Mouse (Mus musculus) kidney, embryonic 15.5 days (tissue): ENCODE measurements around the gene Fam166a. TPM values are rescaled to one million over a fixed set of nuclear protein-coding genes. Genes with fewer than 3 reads are reported as not detected.

Source experiments
- ATAC-seq: fragments of 200-750 bp; cut with Nextera tagmentation; replicated peaks from 2 replicates; pipeline ENCODE4 v1.8.0; 2017; ENCODE audit warnings: moderate TSS enrichment; ENCODE audit not compliant: low FRiP score
- H3K27ac ChIP-seq: fragments of 300-500 bp; sonication (generic); 2 replicates; pipeline ENCODE4 v1.5.1; 2015; ENCODE audit warnings: mild to moderate bottlenecking, inconsistent platforms
- H3K27me3 ChIP-seq: fragments of 300-500 bp; sonication (generic); 2 replicates; pipeline ENCODE4 v1.6.1; 2015; ENCODE audit warnings: inconsistent platforms
- H3K36me3 ChIP-seq: fragments of 300-500 bp; sonication (generic); 2 replicates; pipeline ENCODE4 v1.6.1; 2015; ENCODE audit warnings: inconsistent platforms
- H3K4me1 ChIP-seq: fragments of 300-500 bp; sonication (generic); 2 replicates; pipeline ENCODE4 v1.6.1; 2015; ENCODE audit warnings: inconsistent platforms
- H3K4me2 ChIP-seq: fragments of 300-500 bp; sonication (generic); 2 replicates; pipeline ENCODE4 v1.6.1; 2015; ENCODE audit warnings: moderate library complexity, mild to moderate bottlenecking, inconsistent platforms
- H3K4me3 ChIP-seq: fragments of 300-500 bp; sonication (generic); replicated peaks from 2 replicates; pipeline ENCODE4 v1.5.1; 2015; ENCODE audit warnings: mild to moderate bottlenecking, inconsistent platforms
- H3K9ac ChIP-seq: fragments of 300-500 bp; sonication (generic); 2 replicates; pipeline ENCODE4 v1.6.1; 2015; ENCODE audit warnings: mild to moderate bottlenecking, inconsistent platforms
- H3K9me3 ChIP-seq: fragments of 300-500 bp; sonication (generic); replicated peaks from 2 replicates; pipeline ENCODE4 v1.6.1; 2016; ENCODE audit warnings: inconsistent platforms
- WGBS: fragments of 180-500 bp; shearing (Covaris S2); methylation state at CpG from one replicate; pipeline ENCODE4 v1.1.7; 2015; ENCODE audit warnings: mixed read lengths; 5-methylcytosine and 5-hydroxymethylcytosine counted together
- polyA plus RNA-seq: library from polyadenylated mRNA; unstranded; fragments of >200 nt; fragmentation: Nextera tagmentation; extraction: Ambion mirVana; gene quantifications from 2 replicates; pipeline ENCODE4 v1.2.1, GENCODE M21; 2015

Fam166a gene
- polyA plus RNA-seq, 1 experiment from 2014 or later: 1.4 TPM

GRCm38 (mm10) chr2:25210686-25211085, 7.9 kb upstream of the Fam166a start:
- Histone ChIP-seq H3K27me3 (no peaks in the 10 kb centered on the region), H3K27ac (peak overlapping the region; percentile 95), H3K9me3 (no peaks in the 10 kb centered on the region), H3K36me3 (peaks cover 36% of the 10 kb centered on the region), H3K4me3 (peak overlapping the region; percentile 96), H3K4me2 (peak overlapping the region; percentile 68), H3K4me1 (peaks cover 25% of the 10 kb centered on the region), H3K9ac (peak overlapping the region; percentile 83)
- WGBS: under 1% methylated on average over 24 of the region's 24 CpGs
- peak; percentile 48 for ATAC-seq

DNA sequence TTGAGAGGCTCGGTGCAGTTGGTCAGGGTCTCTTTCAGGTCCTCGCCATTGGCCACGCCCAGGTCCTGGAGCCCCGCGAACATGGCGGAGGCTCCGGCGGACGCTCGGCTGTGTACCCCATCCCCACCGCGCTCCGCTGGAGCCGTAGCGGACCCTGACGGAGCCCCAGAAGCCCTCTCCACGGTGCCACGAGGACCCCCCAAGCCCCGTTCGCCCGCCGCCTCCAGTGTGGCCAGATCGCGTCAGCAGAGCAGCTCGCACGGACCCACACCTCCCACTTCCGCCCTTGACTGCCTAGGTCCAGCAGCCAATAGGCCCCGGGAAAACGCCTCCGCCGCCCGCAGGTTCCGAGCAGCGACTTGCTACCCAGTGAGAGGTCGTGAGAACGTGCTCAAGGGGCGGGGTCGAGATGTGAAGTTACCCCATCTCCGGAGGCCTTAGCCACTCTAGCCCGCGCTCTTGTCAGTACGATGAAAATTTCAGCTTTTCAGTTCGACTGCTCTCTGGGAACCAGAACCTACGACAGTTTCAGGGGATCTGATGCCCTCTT, 7.3 kb upstream of the Fam166a start, which contains the start of gene Nelfb:
TSS of gene Nelfb (minus strand) at position 369 of the 550 bp plus-strand sequence.
- ATAC-seq: peak; percentile 92
- under 1% methylated on average over 44 of the region's 44 CpGs for whole genome bisulfite sequencing

DNA sequence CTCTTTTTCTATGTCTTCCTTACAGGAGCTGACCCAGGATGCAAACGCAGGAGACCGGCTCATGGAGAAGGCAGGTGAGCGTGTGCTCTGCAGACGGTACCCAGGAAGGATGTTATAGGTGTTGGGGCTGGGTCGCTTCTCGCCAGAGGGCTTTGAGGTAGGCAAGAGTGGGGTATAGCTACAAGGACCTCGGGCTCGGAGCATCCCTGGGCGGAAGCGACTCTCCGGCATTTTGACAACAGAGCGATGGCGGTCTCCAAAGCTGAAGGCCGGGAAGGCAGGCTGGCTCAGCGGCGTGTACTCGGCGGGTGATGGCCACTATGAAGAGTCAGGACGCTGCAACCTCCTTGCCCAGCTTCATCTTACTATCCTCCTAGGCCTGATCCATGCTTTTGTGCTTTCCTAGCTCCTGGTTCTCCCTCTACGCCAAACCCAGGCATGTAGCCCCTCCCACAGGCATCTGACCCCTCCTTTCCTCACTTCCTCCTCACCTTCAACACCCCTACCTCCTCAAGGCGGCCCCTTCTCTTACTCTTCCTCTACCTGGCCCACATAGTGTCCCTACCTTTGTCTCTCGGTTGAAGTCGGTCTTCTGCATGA, 5.2 kb upstream of the Fam166a start:
- 74% methylated on average over 23 of the region's 23 CpGs for WGBS
- no peak overlapping the region for H3K27ac ChIP-seq
- no peak for ATAC-seq
- no peak overlapping the region for H3K4me3 ChIP-seq
- H3K27me3 ChIP-seq: no peaks in the 10 kb centered on the region
- no peak overlapping the region for H3K9ac ChIP-seq
- H3K4me2 ChIP-seq: no peak overlapping the region
- H3K4me1 ChIP-seq: peaks cover 25% of the 10 kb centered on the region
- H3K9me3 ChIP-seq: no peaks in the 10 kb centered on the region
- H3K36me3 ChIP-seq: 0 out of 2 replicates have a peak, but pooled peaks cover 9% of the 10 kb centered on the region

More for the DNA sequence above, 7.3 kb upstream of the Fam166a start, which contains the start of gene Nelfb:
- peak within 1 kb of the TSS; percentile 96 for H3K4me3 ChIP-seq
- peak within 1 kb of the TSS; percentile 68 for H3K4me2 ChIP-seq
- peak within 1 kb of the TSS; percentile 95 for H3K27ac ChIP-seq
- no peaks in the 10 kb centered on the region for H3K27me3 ChIP-seq
- peaks cover 25% of the 10 kb centered on the region for H3K4me1 ChIP-seq
- peak within 1 kb of the TSS; percentile 83 for H3K9ac ChIP-seq
- no peaks in the 10 kb centered on the region for H3K9me3 ChIP-seq
- peaks cover 31% of the 10 kb centered on the region for H3K36me3 ChIP-seq

- no peaks in the 10 kb centered on the region for H3K36me3 ChIP-seq
- no peak for ATAC-seq
- 58% methylated on average over 3 of the region's 3 CpGs for WGBS
- H3K27me3 ChIP-seq: no peaks in the 10 kb centered on the region
- H3K9me3 ChIP-seq: no peaks in the 10 kb centered on the region
- no peak within 1 kb of the TSS for H3K4me2 ChIP-seq
- no peak within 1 kb of the TSS for H3K4me3 ChIP-seq
- 0 out of 2 replicates have a peak within 1 kb of the TSS, but pooled peaks have one; percentile 20 for H3K27ac ChIP-seq
- peaks cover 18% of the 10 kb centered on the region for H3K4me1 ChIP-seq
- H3K9ac ChIP-seq: no peak within 1 kb of the TSS
These were observed 4.1 kb upstream of the Fam166a start, which contains the start of gene Stpg3 for GRCm38 (mm10) chr2:25214444-25214843. TSS of gene Stpg3 (minus strand) at chr2:25214637.

- H3K9ac ChIP-seq: no peak overlapping the region
- no peak for ATAC-seq
- H3K4me3 ChIP-seq: no peak overlapping the region
- no peaks in the 10 kb centered on the region for H3K27me3 ChIP-seq
- H3K4me1 ChIP-seq: no peaks in the 10 kb centered on the region
- no peaks in the 10 kb centered on the region for H3K9me3 ChIP-seq
- peaks cover 13% of the 10 kb centered on the region for H3K36me3 ChIP-seq
- H3K4me2 ChIP-seq: no peak overlapping the region
- H3K27ac ChIP-seq: no peak overlapping the region
- 58% methylated on average over 2 of the region's 2 CpGs for WGBS
These were observed 879 bp upstream of the Fam166a start for GRCm38 (mm10) chr2:25217666-25218065.

DNA sequence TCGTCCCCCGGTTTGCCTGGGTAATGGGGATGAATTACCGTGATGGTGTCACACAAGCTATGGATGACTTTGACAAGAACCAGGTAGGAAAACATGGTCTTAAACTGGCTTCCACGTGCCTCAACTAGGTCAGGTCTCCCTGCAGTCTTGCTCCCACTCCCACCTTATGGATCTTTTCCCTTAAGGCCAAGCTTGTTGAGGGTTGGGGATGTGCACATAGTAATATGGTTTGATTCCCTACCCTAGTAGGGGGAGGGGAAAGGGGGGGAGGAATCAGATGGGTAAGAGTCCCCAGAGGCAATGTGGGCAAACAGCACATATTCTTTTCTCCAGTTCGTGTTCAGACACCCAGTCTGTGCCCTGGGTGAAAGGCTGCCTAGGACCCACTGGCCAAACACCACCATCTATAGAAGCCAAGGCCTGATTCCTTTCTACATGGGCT, 2.8 kb downstream of the Fam166a start:
- Histone ChIP-seq H3K27ac (no peak overlapping the region), H3K9me3 (no peaks in the 10 kb centered on the region), H3K4me3 (no peak overlapping the region), H3K27me3 (no peaks in the 10 kb centered on the region), H3K4me1 (peaks cover 18% of the 10 kb centered on the region), H3K9ac (no peak overlapping the region), H3K4me2 (no peak overlapping the region), H3K36me3 (peaks cover 13% of the 10 kb centered on the region)
- WGBS: 77% methylated on average over 5 of the region's 5 CpGs
- no peak for ATAC-seq

DNA sequence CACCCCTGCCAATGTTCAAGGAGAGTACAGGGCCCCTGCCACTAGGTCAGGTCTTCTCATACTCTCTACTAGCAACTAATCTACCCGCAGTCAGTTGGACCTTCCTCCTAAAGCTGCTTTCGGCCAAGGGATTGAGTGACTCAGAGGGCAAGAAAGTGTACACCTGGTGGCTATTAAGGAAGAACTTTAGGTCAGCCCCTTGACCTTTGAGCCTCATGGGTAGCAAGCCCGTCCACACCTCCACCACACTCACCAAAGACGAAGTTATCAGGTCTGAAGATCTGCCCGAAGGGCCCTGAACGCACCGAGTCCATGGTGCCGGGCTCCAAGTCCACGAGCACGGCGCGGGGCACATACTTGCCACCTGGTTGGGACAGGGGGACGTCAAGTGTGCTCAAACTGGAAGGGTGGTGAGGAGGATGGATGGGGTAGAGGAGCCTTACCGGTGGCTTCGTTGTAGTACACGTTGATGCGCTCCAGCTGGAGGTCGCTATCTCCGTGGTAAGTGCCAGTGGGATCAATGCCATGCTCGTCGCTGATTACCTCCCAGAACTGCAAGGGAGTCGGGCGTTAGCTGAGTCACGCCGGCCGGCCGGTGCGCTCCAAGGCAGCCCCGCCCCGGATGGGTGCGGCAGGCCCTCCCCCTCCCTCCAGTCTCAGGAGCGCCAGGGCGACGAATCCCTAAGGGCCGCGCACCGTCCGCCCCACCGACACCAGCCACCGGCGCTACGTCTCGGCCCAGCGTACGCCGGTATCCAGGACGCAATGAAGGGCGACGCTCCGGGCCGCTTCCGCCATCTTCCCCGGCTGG, 5.3 kb downstream of the Fam166a start:
- no peaks in the 10 kb centered on the region for H3K27me3 ChIP-seq
- peak overlapping the region; percentile 97 for H3K27ac ChIP-seq
- peaks cover 13% of the 10 kb centered on the region for H3K36me3 ChIP-seq
- 1% methylated on average over 53 of the region's 53 CpGs for WGBS
- peak overlapping the region; percentile 72 for H3K4me3 ChIP-seq
- H3K4me1 ChIP-seq: peaks cover 24% of the 10 kb centered on the region
- peak overlapping the region; percentile 88 for H3K4me2 ChIP-seq
- no peaks in the 10 kb centered on the region for H3K9me3 ChIP-seq
- peak overlapping the region; percentile 87 for H3K9ac ChIP-seq
- ATAC-seq: peak; percentile 52

GRCm38 (mm10) chr2:25224492-25224765, 5.9 kb downstream of the Fam166a start, which contains the start of gene Tubb4b:
TSS of gene Tubb4b (minus strand) at chr2:25224702.
- H3K4me2 ChIP-seq: peak within 1 kb of the TSS; percentile 88
- H3K27me3 ChIP-seq: no peaks in the 10 kb centered on the region
- WGBS: under 1% methylated on average over 17 of the region's 17 CpGs
- peak within 1 kb of the TSS; percentile 87 for H3K9ac ChIP-seq
- ATAC-seq: no peak
- H3K27ac ChIP-seq: peak within 1 kb of the TSS; percentile 99
- H3K9me3 ChIP-seq: no peaks in the 10 kb centered on the region
- H3K4me1 ChIP-seq: peaks cover 25% of the 10 kb centered on the region
- H3K4me3 ChIP-seq: peak within 1 kb of the TSS; percentile 72
- peaks cover 13% of the 10 kb centered on the region for H3K36me3 ChIP-seq

- peaks cover 25% of the 10 kb centered on the region for H3K4me1 ChIP-seq
- 1% methylated on average over 40 of the region's 41 CpGs for WGBS
- H3K36me3 ChIP-seq: peaks cover 13% of the 10 kb centered on the region
- no peaks in the 10 kb centered on the region for H3K27me3 ChIP-seq
- H3K9ac ChIP-seq: peak overlapping the region; percentile 55
- peak overlapping the region; percentile 99 for H3K27ac ChIP-seq
- ATAC-seq: peak; percentile 96
- peak overlapping the region; percentile 72 for H3K4me3 ChIP-seq
- peak overlapping the region; percentile 60 for H3K4me2 ChIP-seq
- no peaks in the 10 kb centered on the region for H3K9me3 ChIP-seq
These were observed 6.5 kb downstream of the Fam166a start for GRCm38 (mm10) chr2:25224766-25225752.

DNA sequence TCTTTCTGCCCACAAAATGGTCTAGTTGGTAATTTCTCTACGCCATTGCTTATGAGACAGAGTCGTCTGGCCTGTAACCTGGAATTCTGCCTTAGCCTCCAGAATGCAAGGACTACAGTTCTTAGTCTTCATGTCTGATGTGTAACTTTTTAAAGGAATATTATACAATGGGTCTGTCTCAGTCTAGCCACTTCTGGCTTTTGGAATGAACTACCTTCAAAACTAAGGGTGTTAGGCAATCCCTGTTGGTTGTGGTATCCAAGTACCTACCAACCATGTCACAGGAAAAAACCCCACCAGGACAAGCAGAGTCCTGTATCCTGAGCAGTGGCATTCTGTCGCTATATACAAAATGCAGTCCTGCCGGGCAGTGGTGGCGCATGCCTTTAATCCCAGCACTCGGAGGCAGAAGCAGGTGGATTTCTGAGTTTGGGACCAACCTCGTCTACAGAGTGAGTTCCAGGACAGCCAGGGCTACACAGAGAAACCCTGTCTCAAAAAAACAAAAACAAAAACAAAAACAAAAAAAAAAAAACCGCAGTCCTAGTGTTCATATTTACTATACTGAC, 7.3 kb downstream of the Fam166a start:
- no peak for ATAC-seq
- Histone ChIP-seq H3K27ac (peak overlapping the region; percentile 99), H3K36me3 (peaks cover 13% of the 10 kb centered on the region), H3K9ac (peak overlapping the region; percentile 55; the same call in 1 of the 2 replicates), H3K9me3 (no peaks in the 10 kb centered on the region), H3K27me3 (no peaks in the 10 kb centered on the region), H3K4me3 (peak overlapping the region; percentile 72), H3K4me1 (peaks cover 25% of the 10 kb centered on the region), H3K4me2 (peak overlapping the region; percentile 60)
- 80% methylated on average over 8 of the region's 8 CpGs for WGBS

- WGBS: 85% methylated on average over 5 of the region's 5 CpGs
- Histone ChIP-seq H3K9me3 (no peaks in the 10 kb centered on the region), H3K9ac (no peak overlapping the region), H3K36me3 (peaks cover 5% of the 10 kb centered on the region), H3K27me3 (no peaks in the 10 kb centered on the region), H3K27ac (no peak overlapping the region), H3K4me2 (no peak overlapping the region), H3K4me3 (no peak overlapping the region), H3K4me1 (peaks cover 25% of the 10 kb centered on the region)
- no peak for ATAC-seq
These were observed 8.3 kb downstream of the Fam166a start for GRCm38 (mm10) chr2:25226864-25227263.
